Mouse (Mus musculus) CH12.LX (cell line): Measurements from ENCODE around the gene Gatm. TPM values are rescaled to one million over a fixed set of nuclear protein-coding genes. Genes with fewer than 3 reads are reported as not detected.

Source experiments
- DNase-seq: peaks from one replicate; pipeline ENCODE4 v3.0.0-alpha.2; 2013; ENCODE audit errors: extremely low read depth
- H3K27ac ChIP-seq: 2 replicates; pipeline ENCODE4 v1.5.1; 2012; ENCODE audit warnings: low read depth, mild to moderate bottlenecking, control low read depth, moderate library complexity; ENCODE audit not compliant: insufficient read depth
- H3K27me3 ChIP-seq: replicated peaks from 2 replicates; pipeline ENCODE3; 2012; ENCODE audit warnings: inconsistent platforms
- H3K36me3 ChIP-seq, 2 experiments: replicated peaks in 1 of 2; 2 replicates each; pipeline versions ENCODE3 to v1.6.1; 2012; ENCODE audit warnings: inconsistent platforms in 1 of 2, low read length in 1 of 2, mild to moderate bottlenecking in 1 of 2, mixed read lengths in 1 of 2, moderate library complexity in 1 of 2; ENCODE audit not compliant: control insufficient read depth in 1 of 2, insufficient read depth in 1 of 2
- H3K4me1 ChIP-seq, 2 experiments: 2 replicates each; pipeline ENCODE4 v1.6.1; 2012; ENCODE audit warnings: inconsistent platforms in 1 of 2, moderate library complexity in 1 of 2; ENCODE audit not compliant: insufficient read depth in 2 of 2, control insufficient read depth in 1 of 2
- H3K4me2 ChIP-seq: 2 replicates; pipeline ENCODE4 v1.6.1; 2012; ENCODE audit warnings: low read depth, mild to moderate bottlenecking, control low read depth; ENCODE audit not compliant: poor library complexity, insufficient read depth, severe bottlenecking
- H3K4me3 ChIP-seq, 3 experiments: fragments of 150-350 bp in 1 of 3; sonication (generic) in 1 of 3; replicated peaks in 1 of 3; 2 replicates each; pipeline versions ENCODE3 to v1.5.1; 2011 to 2012; ENCODE audit warnings: low read depth in 2 of 3, low read length in 2 of 3, mild to moderate bottlenecking in 2 of 3, moderate library complexity in 2 of 3, control low read depth in 1 of 3, improper control_type of control experiment in 1 of 3, inconsistent platforms in 1 of 3, mixed read lengths in 1 of 3; ENCODE audit not compliant: poor library complexity in 1 of 3
- H3K79me2 ChIP-seq: replicated peaks from 2 replicates; pipeline ENCODE4 v1.6.1; 2012; ENCODE audit warnings: mild to moderate bottlenecking, moderate library complexity; ENCODE audit not compliant: control insufficient read depth, poor library complexity, insufficient read depth, severe bottlenecking; ENCODE audit errors: extremely low read depth
- H3K9ac ChIP-seq: 2 replicates; pipeline ENCODE4 v1.6.1; 2012; ENCODE audit warnings: low read depth, mild to moderate bottlenecking, control low read depth, moderate library complexity; ENCODE audit not compliant: insufficient read depth
- H3K9me3 ChIP-seq: replicated peaks from 2 replicates; pipeline ENCODE3; 2012; ENCODE audit warnings: low read length, inconsistent platforms, mixed read lengths
- BHLHE40 ChIP-seq: IDR thresholded peaks from 2 replicates; pipeline ENCODE4 v1.6.1; 2011; ENCODE audit warnings: mild to moderate bottlenecking, low read depth, low read length, improper control_type of control experiment
- CHD2 ChIP-seq: IDR thresholded peaks from 2 replicates; pipeline ENCODE4 v1.6.1; 2011; ENCODE audit warnings: low read length, improper control_type of control experiment
- E2F4 ChIP-seq: IDR thresholded peaks from 2 replicates; pipeline ENCODE4 v1.6.1; 2011; ENCODE audit warnings: low read depth, low read length, improper control_type of control experiment; ENCODE audit not compliant: insufficient replicate concordance
- GABPA ChIP-seq: IDR thresholded peaks from 2 replicates; pipeline ENCODE4 v1.6.1; 2012; ENCODE audit warnings: low read depth, low read length, improper control_type of control experiment, inconsistent platforms; ENCODE audit not compliant: insufficient replicate concordance
- IRF4 ChIP-seq: IDR thresholded peaks from 2 replicates; pipeline ENCODE4 v1.6.1; 2014; ENCODE audit warnings: low read depth, mild to moderate bottlenecking, inconsistent platforms, low read length, improper control_type of control experiment
- JUN ChIP-seq: IDR thresholded peaks from 2 replicates; pipeline ENCODE4 v1.6.1; 2011; ENCODE audit warnings: low read depth, mild to moderate bottlenecking, low read length, improper control_type of control experiment, moderate library complexity; ENCODE audit not compliant: insufficient read depth
- JUND ChIP-seq: conservative IDR thresholded peaks from 2 replicates; pipeline ENCODE4 v1.6.1; 2011; ENCODE audit warnings: low read depth, low read length, improper control_type of control experiment
- MEF2A ChIP-seq: IDR thresholded peaks from 2 replicates; pipeline ENCODE4 v1.6.1; 2014; ENCODE audit warnings: low read depth, mild to moderate bottlenecking, inconsistent platforms, low read length, improper control_type of control experiment, borderline replicate concordance
- MXI1 ChIP-seq: IDR thresholded peaks from 2 replicates; pipeline ENCODE4 v1.6.1; 2011; ENCODE audit warnings: mild to moderate bottlenecking, low read depth, low read length, improper control_type of control experiment
- NELFE ChIP-seq: IDR thresholded peaks from 2 replicates; pipeline ENCODE4 v1.6.1; 2011; ENCODE audit warnings: low read depth, low read length, improper control_type of control experiment
- NRF1 ChIP-seq: IDR thresholded peaks from 2 replicates; pipeline ENCODE4 v1.6.1; 2014; ENCODE audit warnings: low read depth, mild to moderate bottlenecking, inconsistent platforms, low read length, improper control_type of control experiment, moderate library complexity
- RAD21 ChIP-seq: IDR thresholded peaks from 2 replicates; pipeline ENCODE4 v1.6.1; 2011; ENCODE audit warnings: low read depth, mild to moderate bottlenecking, low read length, improper control_type of control experiment, moderate library complexity
- RCOR1 ChIP-seq: conservative IDR thresholded peaks from 2 replicates; pipeline ENCODE4 v1.6.1; 2012; ENCODE audit warnings: low read depth, mild to moderate bottlenecking, inconsistent platforms, low read length, improper control_type of control experiment
- SIN3A ChIP-seq: IDR thresholded peaks from 2 replicates; pipeline ENCODE4 v1.6.1; 2012; ENCODE audit warnings: low read length, improper control_type of control experiment, inconsistent platforms
- USF2 ChIP-seq: conservative IDR thresholded peaks from 2 replicates; pipeline ENCODE4 v1.6.1; 2011; ENCODE audit warnings: low read depth, low read length, improper control_type of control experiment
- ZMIZ1 ChIP-seq: IDR thresholded peaks from 2 replicates; pipeline ENCODE4 v1.6.1; 2012; ENCODE audit warnings: low read depth, mild to moderate bottlenecking, inconsistent platforms, low read length, improper control_type of control experiment
- dilution Hi-C: fragments of 300-500 bp; cut with MboI; formaldehyde crosslinking; loops from 2 replicates; pipeline ENCODE4 v1.14.3; 2020; ENCODE audit warnings: low sequenced_read_pairs; ENCODE audit not compliant: extremely low pct_unique_long_range_greater_than_20kb, extremely low pct_ligation_motif_present
- in situ Hi-C: fragments of 300-500 bp; cut with MboI; formaldehyde crosslinking; loops from 3 replicates; pipeline ENCODE4 v1.14.3; 2019; ENCODE audit warnings: low sequenced_read_pairs, low pct_ligation_motif_present, low pct_unique_long_range_greater_than_20kb, mixed read lengths
- polyA plus RNA-seq: library from polyadenylated mRNA; unstranded; fragments of >175 nt; gene quantifications from 2 replicates; pipeline ENCODE4 v1.2.1, GENCODE M21; 2012; ENCODE audit warnings: low read depth; ENCODE audit not compliant: insufficient read length
- total RNA-seq, 2 experiments: library from RNA; depleted of rRNA; stranded (reverse); fragments of 300-350 nt in 1 of 2; fragments of >200 nt in 1 of 2; gene quantifications; 2 replicates each; pipeline ENCODE4 v1.2.3; 2012 to 2014

Gene Gatm
- total and polyA plus RNA-seq, 3 experiments = 13.0 to 46.0 (median 23.3) TPM

DNA sequence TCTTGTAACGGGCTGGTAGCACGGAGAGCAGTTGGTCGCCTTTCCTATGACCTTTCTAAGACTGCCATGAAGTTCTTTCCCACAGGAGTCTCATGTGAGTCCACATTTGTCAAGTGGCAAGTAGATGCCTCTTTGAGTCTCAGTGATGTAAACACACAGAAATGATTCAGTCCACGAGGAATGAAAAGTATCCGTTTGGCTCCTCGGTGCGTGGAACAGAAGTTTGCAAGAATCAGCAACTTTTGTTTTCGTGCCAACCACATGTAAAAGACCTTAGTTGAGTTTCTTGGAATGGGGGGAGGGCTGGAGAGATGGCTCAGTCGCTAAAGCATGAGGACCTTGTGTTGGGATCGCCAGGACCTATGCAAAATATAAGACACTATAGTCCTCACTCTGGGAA is 30.7 kb downstream of the Gatm start:
- Histone ChIP-seq H3K4me3 (no peak overlapping the region), H3K79me2 (no peaks in the 10 kb centered on the region), H3K27me3 (peaks cover 2% of the 10 kb centered on the region), H3K9me3 (no peaks in the 10 kb centered on the region), H3K4me1 (peaks cover 0 to 9% of the 10 kb centered on the region in 2 experiments; a peak in 2 of 4 replicates), H3K4me2 (peak overlapping the region; percentile 50), H3K9ac (no peak overlapping the region), H3K27ac (no peak overlapping the region), H3K36me3 (no peaks in the 10 kb centered on the region)
- TF ChIP-seq USF2 (no peak), MXI1 (no peak), E2F4 (no peak), RCOR1 (no peak), NRF1 (no peak), IRF4 (no peak), MEF2A (no peak), BHLHE40 (no peak), GABPA (no peak), ZMIZ1 (no peak), JUND (no peak), SIN3A (no peak), CHD2 (no peak)
- no peak for DNase-seq
- dilution Hi-C loops = no loop called here
- in situ Hi-C loops = no loop called here

DNA sequence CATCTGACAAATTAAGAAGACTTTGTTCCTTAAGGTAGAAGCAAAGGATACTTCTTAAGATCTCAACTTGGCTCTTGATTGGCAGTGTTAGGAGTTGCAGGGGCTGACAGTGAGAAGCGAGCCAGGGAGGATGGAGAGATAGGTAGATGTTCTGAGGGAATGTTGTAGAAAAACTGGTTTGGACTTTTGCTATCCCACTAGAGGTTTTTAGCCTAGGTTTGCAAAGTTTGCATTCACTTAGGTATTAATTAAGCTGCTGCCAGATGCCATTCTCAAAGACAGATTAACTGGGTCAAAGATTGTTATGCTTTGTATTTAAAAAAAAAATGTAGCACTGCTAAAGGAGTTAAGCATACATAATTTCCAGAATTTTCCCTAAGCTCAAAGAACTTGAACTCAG is 33.8 kb downstream of the Gatm start:
- DNase-seq = no peak
- TF ChIP-seq NELFE (no peak), RCOR1 (no peak), JUN (no peak), MEF2A (no peak), JUND (no peak), RAD21 (no peak)
- H3K79me2 ChIP-seq = no peaks in the 10 kb centered on the region
- no peak overlapping the region for H3K4me3 ChIP-seq
- no peak overlapping the region for H3K27ac ChIP-seq
- no peak overlapping the region for H3K9ac ChIP-seq
- peaks cover 0 to 24% of the 10 kb centered on the region in 2 experiments; a peak in 3 of 4 replicates for H3K4me1 ChIP-seq
- in situ Hi-C loops = loop anchor here (10.0 kb wide), 2 partner anchors 47 to 97 kb away; no protein-coding TSS in a partner anchor
- dilution Hi-C loops = no loop called here
- peaks cover 2% of the 10 kb centered on the region for H3K27me3 ChIP-seq
- H3K4me2 ChIP-seq = no peak overlapping the region
- no peaks in the 10 kb centered on the region for H3K9me3 ChIP-seq
- no peaks in the 10 kb centered on the region for H3K36me3 ChIP-seq
